Mouse (Mus musculus): Measurements from ENCODE around the gene Gm45717.

GRCm38 (mm10) chr7:140960026-140960425, 4.3 kb upstream of the Gm45717 start:
- TF ChIP-seq CTCF (IDR thresholded peaks at IDR 0.05; ENCODE audit: insufficient read depth, low read length) (no peak), POLR2A (IDR thresholded peaks at IDR 0.05; ENCODE audit: borderline replicate concordance, extremely low read depth, low read depth, low read length) (no peak)
